Mouse (Mus musculus): ENCODE measurements at regions not wholly inside any gene's neighbourhood (a gene's known extent, or its start where the extent isn't known, plus 50 kb on each side); places are given as distances from the start of the nearest gene placed in this dataset.
A peak's percentile ranks its signal among the peaks of the same experiment; 100 is the strongest.

DNA sequence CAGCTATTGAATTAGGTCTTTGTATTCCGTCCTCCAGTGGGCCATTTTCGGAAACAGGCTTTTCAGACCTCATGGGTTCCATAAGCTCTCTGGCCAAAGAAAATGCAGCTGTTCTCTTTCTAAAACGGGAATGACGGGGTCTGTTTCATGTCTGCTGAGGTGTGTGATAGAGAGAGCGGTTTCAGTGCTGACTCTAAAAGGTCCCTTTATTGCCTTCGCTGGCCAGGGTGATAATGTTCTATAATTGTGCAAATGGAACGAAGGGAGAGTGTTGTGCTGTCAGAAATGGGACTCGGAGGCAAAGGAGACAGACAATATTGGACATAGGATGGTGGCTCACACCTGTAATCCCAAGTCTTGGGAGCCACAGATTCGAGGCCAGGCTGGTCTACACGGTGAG is 53.5 kb upstream of the Osbpl8 start:
- DNase-seq = no peak

DNA sequence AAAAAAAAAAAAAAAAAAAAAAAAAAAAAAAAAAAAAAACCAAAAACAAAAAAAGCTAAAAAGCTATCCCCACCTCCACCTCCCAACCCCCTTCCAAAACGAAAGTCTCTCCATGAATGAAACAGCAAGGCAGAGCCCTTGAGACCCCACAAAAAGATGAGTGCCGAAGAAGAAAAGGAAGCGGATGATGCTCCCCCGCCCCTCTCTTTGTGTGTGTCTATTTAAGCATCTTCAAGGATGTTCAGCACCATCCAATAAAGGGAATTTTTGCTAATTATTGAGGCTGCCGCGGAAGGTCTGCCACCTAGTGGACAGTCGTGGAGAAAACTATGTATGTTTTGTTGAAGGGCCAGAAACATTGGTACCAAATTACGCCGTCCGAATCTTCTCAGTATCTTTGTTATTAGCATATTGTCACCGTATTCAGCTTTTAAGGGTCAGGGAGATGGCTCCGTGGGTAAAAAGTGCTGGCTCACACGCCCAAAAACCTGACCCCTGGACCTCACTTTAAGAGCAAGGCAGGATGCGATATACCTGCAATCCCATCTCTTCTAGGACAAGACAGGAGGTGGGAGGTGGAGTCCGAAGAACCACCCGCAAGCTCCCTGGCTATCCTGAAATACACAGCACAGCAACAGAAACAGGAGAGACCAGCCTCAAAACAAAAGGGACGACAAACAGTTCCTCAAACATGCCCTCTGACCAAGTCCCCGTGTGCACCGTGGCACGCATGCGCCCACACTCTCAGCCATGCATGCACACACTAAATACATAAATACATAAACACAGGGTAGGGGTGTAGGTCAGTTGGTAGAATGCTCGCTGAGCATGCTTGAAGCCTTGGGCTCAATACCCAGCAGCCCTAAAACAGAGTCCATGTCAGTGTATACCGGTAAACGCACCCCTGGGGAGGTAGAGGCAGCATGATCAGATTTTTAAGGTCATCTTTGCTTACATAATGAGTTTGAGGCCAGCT is 55.6 kb upstream of the Osbpl8 start:
- DNase-seq = peak; percentile 69

DNA sequence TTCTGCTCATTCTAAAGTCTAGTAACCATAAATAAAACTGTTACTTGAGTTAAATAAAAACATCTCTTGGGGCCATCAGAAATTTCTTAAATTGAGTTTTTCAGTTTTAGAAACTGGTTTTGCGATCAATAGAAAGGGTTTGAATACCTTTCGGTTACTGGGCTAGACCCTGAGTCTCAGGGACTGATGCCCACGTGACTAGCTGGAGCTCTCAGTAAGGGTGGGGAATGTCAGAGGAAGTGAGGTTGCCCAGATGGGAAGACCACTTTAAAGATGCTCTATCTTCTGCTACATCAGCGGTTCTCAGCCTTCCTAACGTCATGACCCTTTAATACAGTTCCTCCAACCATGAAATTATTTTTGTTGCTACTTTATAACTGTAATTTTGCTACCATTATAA is 56.7 kb upstream of the Osbpl8 start:
- no peak for DNase-seq

DNA sequence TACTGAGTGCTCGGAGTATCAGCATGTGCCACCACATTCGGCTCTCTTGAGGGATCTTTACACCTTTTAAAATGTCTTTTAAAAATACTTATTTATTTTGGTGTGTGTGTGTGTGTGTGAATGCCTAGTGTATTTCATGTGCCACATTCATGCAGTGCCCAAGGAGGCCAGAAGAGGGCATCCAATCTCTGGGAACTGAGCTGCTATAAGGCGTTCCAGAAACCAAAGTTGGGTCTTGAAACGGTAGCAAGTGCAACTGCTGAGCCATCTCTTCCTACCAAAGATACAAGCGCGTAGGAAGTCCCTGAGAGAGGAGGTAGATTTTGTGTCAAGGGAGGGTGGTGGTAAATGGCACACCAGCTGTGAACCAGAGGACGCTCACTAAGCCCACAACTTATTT is 57.2 kb upstream of the Osbpl8 start:
- DNase-seq = peak; percentile 70

DNA sequence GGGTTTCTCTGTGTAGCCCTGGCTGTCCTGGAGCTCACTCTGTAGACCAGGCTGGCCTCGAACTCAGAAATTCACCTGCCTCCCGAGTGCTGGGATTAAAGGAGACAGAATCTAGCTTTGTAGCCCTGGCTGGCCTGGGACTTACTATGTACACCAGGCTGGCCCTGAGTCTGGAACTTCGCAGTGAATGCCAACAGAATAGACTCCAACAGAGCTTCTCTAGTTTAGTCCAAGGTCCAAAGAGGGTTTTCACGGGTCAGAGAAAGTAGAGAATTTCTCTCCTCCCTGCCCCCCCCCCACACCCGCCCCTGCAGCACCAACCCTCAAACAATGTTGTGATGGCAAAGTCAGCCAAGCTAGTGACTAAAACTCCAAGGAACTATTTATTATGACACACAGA is 58.1 kb upstream of the Osbpl8 start:
- DNase-seq = no peak

DNA sequence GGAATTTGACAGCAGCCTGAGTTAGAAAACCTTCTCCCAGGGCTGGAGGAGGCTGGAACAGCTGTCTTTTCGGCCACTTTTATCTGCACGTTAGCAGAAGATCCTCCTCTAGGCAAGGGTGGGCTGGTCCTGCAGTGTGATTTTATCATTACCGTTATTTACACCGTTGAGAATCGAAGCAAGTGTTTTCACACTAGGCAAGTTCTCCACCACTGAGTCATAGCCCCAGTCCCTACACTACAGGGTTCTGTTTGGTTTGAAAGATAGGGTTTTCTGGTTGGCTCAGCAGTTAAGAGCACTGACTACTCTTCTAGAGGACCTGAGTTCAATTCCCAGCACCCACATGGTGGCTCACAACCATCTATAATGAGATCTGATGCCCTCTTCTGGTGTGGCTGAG is 58.9 kb upstream of the Osbpl8 start:
- no peak for DNase-seq

DNA sequence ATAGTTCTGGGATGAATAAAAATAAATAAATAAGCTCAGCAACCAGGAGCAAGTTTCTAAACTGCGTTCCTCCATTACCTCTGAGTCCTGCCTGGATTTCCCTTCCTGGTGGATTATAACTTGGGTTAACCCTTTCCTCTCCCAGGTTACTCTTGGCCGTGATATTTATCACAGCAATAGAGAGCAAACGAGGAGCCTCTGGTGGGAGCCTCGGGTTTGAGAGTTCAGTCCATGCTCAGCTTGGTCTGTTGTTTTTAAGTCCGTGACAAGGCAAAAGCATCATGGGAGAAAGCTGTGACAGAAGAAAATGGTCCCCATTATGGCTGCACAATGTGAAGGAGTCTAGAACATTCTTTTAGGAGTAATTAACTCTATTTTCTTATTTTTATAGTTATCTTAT is 61.0 kb upstream of the Osbpl8 start:
- DNase-seq = no peak

DNA sequence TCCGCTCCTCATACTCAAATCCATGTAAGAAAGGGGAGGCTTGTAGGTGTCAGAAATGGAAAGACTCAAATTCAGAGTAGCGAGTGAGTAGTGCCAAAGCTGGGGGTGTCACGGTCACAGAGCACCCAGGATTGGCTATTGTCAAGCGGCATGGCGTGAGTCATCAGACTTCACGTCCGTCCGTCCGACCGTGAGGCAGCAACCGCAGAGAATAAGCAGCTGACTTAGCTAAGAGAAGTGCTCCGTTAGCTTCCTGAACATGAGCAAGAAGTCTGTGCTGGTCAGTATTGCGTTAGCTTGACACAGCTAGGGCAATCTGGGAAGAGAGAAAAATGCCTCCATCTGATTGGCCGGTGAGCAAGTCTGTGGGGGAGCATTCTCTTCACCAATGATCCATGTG is 61.5 kb upstream of the Osbpl8 start:
- DNase-seq = peak; percentile 64

DNA sequence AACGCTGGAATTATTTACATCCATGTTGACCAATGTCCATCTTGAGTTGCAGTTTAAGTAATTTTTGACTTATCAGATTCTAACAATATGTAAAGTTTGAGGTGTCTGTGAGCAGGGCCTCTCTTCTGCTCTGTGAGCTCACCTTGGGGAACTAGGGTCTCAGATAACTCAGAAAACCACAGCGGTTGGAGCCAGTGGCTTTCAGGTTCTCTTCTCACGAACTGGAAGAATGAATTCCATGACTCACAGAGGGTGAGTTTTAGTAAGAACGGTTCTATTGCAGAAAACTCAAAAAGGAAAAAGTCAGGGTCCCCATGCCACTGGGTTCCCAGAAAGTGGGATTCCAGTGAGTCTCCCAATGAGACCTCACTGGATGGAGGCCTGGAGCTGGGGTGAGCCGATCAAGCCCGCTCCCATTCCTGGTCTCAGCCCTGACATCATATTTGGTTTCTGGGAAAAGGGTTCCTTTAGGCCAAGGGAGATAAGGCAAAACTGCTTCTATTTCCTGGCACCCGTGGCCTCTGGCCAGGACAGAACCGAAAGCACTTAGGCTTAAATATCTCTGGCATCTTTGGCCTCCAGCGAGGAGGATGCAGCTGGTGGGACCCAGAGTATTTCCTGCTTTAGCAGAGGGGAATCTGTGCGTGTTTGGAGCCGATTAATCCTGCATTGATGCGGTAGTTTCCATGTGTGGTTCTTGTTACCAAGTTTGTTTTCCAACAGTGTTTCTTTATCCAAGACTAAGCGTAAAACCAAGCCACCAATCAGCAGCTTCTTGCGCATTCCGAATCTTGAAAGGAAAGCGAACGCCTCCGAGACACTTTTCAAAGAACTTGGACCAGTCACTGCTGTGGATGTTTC is 62.4 kb upstream of the Osbpl8 start:
- peak; percentile 64 for DNase-seq

DNA sequence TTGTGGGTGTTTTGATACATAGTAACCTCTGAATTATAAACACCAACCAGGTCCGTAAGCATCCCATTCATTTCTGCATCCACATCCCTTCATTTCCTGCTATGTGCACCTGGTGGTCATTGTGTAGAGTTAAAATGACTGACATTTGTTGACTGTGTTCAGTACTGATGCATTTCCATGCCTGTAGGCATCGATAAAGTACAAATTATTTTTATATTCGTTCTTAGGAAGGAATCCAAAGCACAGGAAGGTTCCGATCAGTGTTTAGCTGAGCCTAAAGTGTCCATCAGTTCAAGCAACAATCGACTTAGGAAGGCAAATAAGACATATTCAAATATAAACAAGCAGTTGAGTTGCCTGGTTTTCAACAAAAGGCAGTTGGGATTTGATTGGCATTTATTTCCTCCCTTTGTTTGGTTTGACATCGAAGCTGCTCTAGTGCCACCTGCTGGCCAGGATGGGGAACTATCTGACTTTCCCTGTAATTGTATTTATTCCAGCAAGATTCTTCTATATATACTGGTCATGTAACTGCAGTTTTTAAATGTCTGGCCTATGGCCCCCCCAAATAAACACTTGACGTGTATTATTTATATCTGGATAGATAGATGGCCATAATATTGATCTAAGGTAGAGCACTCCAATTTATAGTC is 64.6 kb upstream of the Osbpl8 start:
- DNase-seq = peak; percentile 85

DNA sequence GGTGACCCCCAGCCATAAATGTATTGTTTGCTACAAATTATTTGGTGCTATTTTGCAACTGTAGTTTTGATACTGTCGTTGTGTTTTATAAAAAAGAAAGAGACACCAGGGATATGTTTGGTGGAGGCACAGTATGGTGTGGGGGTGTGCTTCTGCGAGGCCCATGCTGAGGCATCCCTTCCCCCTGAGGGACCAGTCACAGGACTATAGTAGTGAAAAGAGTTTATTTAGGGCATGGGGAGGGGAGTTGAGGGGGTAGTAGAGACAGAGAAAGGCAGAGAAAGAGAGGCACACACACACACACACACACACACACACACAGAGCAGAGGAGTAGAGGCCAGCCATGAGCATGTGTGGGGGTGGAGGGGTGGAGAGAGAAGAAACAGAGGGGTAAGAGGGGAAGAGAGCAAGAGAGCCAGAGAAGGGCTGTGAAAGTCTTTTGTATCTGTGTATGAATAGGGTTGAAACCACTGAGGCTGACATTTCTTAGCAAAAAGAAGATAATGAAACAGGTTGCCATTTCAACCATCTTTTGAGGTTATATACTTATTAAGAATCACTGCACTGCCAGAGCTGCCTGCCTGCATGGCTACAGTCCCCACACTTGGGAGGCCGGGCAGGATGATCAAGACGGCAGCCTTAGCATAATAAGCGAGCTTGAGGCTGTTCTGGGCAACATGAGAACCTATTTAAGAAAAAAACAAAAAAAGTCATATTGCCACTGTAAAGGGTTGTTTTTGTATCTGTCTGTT is 65.3 kb upstream of the Osbpl8 start:
- DNase-seq = no peak

DNA sequence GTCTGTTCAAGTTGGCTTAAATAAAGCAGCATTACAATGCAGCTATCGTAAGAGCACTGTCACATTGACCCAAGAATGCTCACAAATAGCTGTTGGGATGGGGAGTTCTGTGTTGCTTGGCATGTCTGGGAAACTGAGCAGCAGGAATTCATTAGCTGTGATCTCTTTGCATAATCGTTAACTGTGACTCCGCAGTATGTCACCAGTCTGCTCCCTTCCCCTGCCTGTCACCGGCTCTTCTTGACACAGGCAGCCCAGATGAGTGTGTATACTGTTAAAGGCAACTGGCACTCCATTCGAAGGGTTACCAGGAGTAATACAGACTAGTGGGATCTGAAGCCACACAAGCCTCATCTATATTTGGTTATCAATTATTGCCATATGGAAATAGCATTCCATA is 67.3 kb upstream of the Osbpl8 start:
- DNase-seq = no peak

DNA sequence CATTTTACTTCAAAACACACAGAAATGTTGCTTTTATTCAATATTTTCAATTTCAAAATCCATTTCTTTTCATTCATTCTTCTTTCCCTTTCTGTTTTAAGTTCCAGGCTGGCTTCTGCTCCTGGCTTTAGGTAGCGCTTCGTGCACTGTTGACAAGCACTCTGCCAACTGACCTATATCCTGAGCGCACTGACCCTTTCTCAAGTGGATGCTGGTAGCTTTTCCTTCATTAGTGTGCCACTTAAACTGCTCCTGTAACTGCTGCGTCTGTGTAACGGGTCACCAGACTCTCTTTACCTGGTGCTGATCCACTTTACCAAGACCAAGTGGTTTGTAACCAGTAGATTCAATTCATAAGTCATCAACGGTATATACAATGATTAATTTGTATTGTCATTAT is 67.7 kb upstream of the Osbpl8 start:
- DNase-seq = no peak

DNA sequence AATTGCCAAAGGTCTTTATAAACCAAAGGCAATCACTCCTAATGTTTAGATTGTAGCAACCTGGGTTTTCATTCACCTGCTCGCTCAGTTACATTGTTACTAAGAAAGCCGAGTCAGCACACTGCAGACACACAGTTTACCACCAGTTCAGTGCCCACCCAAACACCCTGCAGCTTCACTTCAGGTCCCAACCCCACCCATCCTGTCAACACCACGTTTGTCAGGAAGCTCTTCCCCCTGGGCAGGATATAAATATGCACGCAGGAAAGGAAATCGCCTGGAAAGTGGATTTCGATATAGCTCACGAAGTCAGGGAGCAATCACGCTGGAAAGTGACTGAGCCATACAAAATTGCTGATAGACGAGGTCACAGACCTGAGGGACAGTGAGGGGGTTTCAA is 70.1 kb upstream of the Osbpl8 start:
- DNase-seq = no peak

DNA sequence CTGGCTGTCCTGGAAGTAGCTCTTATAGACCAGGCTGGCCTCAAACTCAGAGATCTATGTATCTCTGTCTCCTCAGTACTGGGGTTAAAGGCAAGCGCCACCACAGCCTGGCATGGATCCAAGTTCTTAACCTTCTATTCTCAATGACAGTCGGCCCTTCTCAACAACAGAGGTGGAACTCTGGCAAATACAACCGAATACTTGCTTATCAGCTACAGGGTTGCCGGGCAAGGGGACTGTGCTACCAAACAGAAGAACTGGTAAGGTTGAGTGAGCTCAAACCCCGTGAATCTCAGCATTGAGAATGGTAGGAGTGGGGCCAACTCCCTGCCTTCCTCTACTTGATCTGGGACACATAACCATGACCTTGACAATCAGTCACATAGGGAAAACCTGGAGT is 75.2 kb upstream of the Osbpl8 start:
- DNase-seq = peak; percentile 62

DNA sequence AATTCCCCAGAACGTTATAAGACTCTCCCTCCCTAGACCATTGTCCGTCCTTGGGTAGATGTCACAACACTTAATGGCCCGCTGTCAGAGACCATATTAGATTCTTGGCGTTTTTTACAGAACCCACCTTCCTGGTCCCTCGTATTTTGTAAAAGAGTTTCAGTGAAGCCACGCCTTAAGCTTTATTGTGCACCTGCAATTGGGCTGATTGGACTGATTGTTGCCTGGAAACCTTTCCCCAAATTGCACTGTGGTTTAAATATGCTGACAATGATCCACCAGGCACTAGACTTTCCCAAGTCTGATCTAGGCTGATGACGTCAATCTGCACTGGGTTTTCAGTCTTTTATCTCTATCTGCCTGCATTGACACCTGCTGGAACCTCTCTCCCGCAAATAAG is 75.6 kb upstream of the Zdhhc17 start:
- DNase-seq = no peak

DNA sequence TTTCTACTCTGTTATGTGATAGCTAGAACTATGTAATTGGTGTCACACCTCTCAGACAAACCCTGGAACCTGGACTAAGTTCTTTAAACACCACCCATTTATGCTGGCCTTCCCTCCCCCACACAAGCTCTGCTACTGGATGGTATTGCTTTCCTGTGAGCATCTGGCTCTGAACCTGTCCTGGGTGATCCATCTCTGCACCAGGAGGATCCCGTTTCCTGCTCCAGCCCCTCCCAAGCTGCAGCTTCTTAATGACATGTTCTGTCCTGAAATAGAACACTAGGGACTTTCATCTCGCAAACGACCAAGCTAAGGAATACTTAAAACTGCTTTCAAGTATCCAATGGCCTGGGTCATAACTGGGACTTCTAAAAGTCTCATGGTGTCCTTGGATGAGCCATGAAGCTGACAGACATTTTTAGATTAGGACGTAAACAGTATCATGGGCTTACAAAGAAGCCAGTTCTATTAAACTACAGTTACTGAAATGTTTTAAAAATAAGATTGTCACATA is 74.4 kb upstream of the Zdhhc17 start:
- DNase-seq = peak; percentile 43

DNA sequence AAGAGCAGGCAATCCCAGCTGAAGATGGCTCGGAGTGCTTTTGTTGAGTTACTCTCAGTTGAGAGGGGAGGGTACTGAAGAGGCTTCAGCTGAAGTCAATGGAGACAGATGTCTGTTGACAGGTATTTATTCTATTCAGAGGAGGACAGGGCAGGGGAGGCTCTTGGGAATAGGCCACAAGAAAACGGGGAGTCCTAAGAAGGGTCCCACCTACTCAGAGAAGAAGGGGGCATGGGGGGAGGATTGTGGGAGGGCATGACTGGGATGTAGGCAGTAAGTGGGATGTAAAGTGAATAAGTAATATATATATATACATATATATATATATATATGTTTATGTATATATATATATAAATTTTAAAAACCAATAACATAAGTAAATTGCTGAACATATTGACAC is 73.9 kb upstream of the Zdhhc17 start:
- DNase-seq = no peak

DNA sequence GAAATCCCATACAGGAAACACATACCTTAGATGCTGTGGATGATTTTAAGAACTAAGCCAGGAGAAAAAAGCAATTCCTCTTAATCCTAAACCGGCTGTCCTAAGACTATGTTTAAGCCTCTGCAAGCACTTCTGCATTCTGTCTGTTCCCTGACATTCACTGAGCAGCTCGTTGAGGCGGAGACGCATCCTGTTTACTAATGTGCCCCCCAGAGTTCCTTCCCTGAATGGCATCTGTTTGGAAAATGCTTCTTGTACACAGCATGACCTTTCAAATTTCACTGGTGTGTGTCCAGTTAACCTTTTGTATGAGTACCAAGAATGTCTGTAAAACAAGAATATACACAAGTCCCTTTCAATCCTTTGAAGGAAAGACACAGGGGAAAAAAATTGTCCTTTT is 73.4 kb upstream of the Zdhhc17 start:
- DNase-seq = peak; percentile 26

DNA sequence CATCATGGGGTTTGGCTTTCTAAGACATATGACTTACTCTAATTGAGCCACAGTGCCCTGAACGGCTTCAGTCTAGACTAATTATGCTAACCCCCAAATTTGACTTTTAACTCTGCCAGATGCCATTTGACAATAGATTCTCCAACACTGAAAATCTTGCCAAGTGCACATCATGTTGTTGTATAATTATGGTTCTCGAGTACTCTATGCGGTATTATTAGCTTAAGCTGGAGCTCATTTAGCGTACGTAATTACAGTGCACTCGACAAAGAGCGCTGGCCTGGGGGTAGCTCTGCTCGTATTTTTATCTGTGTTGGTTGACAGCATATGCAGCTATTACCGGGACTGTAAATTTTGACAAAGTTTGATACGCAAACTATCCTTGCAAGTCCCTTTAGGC is 70.4 kb upstream of the Zdhhc17 start:
- no peak for DNase-seq

DNA sequence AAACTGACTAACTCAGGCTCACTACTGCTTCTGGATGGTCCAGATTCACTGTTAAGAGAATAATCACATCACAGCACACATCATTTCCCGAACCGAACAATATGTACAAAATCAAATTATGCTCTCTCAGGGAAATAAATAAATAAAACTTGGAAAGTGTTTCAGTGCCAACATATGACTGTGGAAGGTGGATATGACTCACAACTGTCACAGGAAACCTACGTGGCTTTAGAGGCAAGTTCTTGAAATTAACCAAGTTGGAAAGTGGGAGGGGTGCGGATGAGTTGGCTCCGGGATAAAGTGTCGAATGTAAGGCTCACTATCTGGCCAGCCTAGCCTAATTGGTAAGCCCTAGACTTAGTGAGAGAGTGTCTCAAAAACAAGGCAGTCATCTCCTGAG is 69.1 kb upstream of the Zdhhc17 start:
- DNase-seq = no peak

DNA sequence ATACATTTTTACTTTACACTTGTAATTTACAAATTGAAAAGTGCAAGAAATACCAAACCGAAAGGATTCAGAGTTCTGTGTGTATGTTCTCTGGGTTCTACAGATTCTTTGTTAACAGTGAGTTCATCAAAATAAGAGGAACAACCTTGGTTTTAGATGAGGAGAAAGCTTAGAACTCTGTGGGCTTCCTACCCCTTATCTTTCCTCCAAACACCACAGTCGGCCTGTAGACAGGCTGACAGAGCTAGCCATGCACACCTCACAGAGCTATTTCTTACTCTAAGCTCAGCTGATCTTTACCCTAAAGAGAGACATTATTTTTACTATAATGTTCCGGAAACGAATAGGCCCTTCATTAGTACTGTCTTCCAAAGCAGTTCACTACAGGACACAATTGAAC is 67.7 kb upstream of the Zdhhc17 start:
- no peak for DNase-seq

Measured in adrenal gland, postnatal 14 days (tissue).